Mouse (Mus musculus): ENCODE measurements around the gene Oat. TPM values are rescaled to one million over a fixed set of nuclear protein-coding genes. Genes with fewer than 3 reads are reported as not detected.

Gene Oat
- polyA plus RNA-seq, 1 experiment from 2014 or later = 145 TPM

DNA sequence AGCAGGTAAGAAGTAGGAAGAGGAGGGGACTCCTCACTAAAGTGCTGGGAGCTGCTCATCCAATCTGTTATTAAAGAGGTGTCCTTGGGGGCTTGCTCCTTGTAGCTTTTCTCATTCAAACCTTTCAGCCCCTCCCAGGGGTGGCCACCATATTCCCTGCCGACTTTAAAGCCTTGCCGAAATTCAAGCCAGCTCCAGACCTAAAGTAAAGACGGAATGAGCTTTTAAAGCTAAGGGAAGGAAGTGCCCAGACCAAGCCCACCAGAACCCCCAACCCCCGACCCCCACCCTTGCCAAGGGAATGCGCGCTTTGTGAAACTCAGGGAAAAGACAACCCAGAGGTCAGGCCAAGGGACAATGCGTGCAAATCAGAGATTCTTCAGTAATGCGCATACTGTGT lies 24.7 kb upstream of the Oat start:
- DNase-seq (ENCODE audit: low spot score) = no peak
- no peaks in the 10 kb centered on the region for H3K36me3 ChIP-seq
- H3K27ac ChIP-seq (replicated peaks) = no peak overlapping the region
- 0 out of 2 replicates have a peak overlapping the region, but pooled peaks have one; percentile 4 for H3K4me3 ChIP-seq
- no peaks in the 10 kb centered on the region for H3K9me3 ChIP-seq (replicated peaks)
- WGBS = 4% methylated on average over 8 of the region's 8 CpGs
- peaks cover 99% of the 10 kb centered on the region for H3K27me3 ChIP-seq (ENCODE audit: low read depth, poor library complexity, severe bottlenecking)
- peaks cover 62% of the 10 kb centered on the region for H3K4me1 ChIP-seq

DNA sequence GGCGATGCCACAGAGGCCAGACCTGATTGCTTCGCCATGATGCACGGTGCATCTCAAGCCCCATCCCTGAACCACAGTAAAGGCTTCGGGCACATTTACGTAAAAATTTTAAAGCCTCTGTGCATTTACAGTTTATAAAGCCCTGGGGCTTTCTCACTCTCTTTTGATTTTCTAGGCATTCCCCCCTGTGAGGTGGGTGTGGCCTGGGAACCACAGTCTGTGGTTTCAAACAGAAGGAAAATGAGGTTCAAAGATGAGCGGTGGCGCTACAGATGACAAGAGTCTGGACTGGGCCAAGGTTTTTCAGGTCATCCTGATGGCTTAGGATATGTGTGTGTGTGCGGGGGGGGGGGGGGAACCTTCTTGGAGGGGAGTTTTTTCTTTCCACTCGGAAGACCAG lies 23.8 kb upstream of the Oat start:
- H3K4me3 ChIP-seq = peak overlapping the region; percentile 61
- H3K27me3 ChIP-seq (ENCODE audit: low read depth, poor library complexity, severe bottlenecking) = peaks cover 99% of the 10 kb centered on the region
- no peaks in the 10 kb centered on the region for H3K9me3 ChIP-seq (replicated peaks)
- H3K27ac ChIP-seq (replicated peaks) = no peak overlapping the region
- under 1% methylated on average over 9 of the region's 9 CpGs for WGBS
- DNase-seq (ENCODE audit: low spot score) = no peak
- peaks cover 62% of the 10 kb centered on the region for H3K4me1 ChIP-seq
- no peaks in the 10 kb centered on the region for H3K36me3 ChIP-seq

DNA sequence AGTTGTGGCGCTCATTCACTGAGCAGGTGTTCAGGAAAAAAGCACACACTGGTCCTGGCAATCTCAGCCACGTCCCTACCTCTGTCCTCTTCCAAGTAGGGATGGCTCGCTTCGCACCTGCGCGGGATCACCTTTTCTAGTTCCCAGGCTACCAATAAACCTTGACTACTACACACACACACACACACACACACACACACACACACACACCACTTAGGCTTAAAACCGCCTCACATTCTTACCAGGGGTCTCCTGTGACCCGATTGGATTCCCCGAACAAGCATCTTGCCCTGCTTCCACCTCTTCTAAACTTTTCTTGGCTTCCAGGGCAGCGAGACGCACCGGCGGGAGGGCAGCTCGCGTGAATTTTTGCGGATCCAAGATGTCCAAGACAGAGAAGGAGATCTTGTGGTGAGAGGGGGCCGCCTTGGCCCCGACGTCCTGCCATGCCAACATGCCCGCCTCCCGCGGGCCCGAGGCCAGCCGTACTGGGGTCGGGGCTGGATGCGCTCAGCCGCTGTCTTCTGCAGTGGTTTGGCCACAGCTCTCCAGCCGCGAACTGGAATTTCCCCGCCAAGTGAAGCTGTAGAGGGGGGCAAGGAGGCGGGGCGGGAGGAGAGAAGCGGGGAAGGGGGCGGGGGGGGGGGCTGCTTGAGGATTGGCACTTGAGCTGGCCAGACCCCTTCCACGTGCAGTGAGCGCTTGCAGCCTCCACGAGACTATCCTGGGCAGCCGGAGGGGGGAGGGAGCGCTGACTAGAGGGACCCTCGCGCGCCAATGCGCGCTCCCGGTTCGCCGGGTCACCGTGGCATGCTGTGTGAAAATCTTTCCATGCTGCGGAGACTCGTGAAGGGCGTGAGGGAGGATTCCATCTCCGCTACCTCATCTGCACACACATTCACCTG lies 23.1 kb upstream of the Oat start, which contains the start of gene Nkx1-2:
Gene Nkx1-2, minus strand, starts transcription at position 567 of the 905 bp plus-strand sequence.
- Histone ChIP-seq H3K27me3 (ENCODE audit: low read depth, poor library complexity, severe bottlenecking) (peaks cover 99% of the 10 kb centered on the region), H3K27ac (replicated peaks) (no peak within 1 kb of the TSS; the same call in 1 of the 2 replicates), H3K4me1 (peaks cover 62% of the 10 kb centered on the region), H3K4me3 (peak within 1 kb of the TSS; percentile 61), H3K9me3 (replicated peaks) (no peaks in the 10 kb centered on the region), H3K36me3 (no peaks in the 10 kb centered on the region)
- WGBS = under 1% methylated on average over 46 of the region's 52 CpGs
- DNase-seq (ENCODE audit: low spot score) = peak; percentile 59

DNA sequence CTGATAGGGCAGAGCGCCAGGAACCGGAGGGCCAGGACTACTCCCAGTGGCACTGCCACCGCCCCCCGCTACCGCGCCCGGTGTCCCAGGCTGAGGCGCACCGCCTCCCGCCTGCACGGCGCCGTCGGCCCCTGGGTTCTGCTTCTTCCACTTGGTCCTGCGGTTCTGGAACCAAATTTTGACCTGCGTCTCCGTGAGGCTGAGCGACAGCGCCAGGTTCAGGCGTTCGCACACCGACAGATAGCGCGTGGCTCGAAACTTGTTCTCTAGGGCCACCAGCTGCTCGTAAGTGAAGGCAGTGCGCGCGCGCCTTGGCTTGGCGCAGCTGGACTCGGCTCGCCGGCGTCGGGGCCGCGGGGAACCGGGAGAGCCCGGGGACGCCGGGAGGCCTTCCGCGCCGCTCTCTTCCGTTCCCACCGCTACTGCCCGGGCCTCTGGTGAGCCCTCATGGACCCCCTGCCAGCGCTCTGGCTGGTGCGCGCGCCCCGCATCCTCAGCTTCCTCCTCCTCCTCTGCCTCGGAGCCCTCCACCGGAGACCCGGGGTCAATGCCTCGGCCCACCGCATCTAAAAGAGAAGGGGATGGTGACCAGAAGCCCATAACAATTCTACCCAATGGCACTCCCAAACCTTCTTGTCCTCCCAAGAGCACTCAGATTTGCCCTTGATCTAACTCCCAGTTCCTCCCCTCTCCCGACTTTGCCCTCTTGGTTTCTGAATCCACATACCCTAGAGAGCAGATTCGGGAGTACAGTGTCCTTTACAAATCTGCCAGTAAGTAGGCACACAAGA lies 21.2 kb upstream of the Oat start:
- Histone ChIP-seq H3K27ac (replicated peaks) (no peak overlapping the region), H3K4me1 (peaks cover 58% of the 10 kb centered on the region)
- under 1% methylated on average over 60 of the region's 60 CpGs for WGBS

DNA sequence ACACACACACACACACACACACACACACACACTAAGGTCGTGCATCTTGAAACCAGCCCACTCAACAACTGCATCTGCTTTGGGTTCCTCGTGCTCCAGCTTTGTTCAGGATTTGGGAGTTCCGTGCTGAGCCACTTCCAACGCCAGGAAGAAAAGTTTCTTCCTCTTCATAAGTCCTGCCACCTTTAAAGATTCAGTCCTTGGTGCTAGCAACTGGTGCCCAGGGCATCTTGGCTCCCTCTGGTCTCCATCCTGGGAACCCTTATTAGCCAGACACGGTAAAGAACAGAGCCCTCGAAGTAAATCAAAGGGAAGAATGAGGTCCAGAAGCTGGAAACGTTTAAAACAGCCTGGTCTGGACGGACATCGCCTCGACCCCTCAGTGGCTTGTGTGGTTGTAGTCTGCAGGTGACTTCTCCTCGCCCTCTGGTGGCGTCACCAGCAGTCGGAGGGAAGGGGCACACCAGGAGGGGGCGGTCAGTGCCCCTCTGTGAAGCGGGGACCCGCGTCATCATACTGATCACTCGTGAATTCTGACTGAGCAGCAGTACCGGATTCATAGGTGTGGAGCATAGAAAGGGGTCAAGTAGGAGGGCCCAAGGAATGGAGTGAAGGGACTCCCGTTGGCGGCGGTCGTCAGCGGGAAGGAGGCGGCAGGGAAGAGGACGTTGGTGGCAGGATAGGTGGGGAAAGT lies 20.5 kb upstream of the Oat start:
- Histone ChIP-seq H3K27me3 (ENCODE audit: low read depth, poor library complexity, severe bottlenecking) (peaks cover 94% of the 10 kb centered on the region), H3K4me1 (peaks cover 51% of the 10 kb centered on the region), H3K27ac (replicated peaks) (no peak overlapping the region), H3K4me3 (peak overlapping the region; percentile 61), H3K36me3 (no peaks in the 10 kb centered on the region), H3K9me3 (replicated peaks) (no peaks in the 10 kb centered on the region)
- peak; percentile 33 for DNase-seq (ENCODE audit: low spot score)
- WGBS = 5% methylated on average over 26 of the region's 26 CpGs

More for the DNA sequence above, 21.2 kb upstream of the Oat start:
- peaks cover 97% of the 10 kb centered on the region for H3K27me3 ChIP-seq (ENCODE audit: low read depth, poor library complexity, severe bottlenecking)
- peak; percentile 59 for DNase-seq (ENCODE audit: low spot score)
- no peaks in the 10 kb centered on the region for H3K9me3 ChIP-seq (replicated peaks)
- peak overlapping the region; percentile 61 for H3K4me3 ChIP-seq
- no peaks in the 10 kb centered on the region for H3K36me3 ChIP-seq

DNA sequence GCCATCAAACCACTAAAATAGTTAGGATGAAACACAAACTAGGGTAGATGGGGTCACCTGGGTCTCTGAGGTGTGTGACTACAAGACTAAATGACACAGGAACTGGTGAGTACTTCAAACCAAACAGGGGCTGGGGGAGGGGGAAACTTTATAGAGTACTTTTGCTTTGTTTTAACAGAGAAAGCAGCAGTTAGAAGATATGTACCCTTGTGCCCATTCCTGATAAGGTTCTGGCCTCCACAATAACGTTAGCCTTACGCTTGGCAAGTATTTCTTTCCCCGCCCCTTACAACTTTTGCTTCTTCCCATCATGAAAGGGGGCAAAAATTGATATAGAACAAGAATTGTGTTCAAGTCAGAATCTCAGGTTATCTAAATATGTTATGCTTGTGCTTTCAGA lies 19.6 kb upstream of the Oat start:
- Histone ChIP-seq H3K27me3 (ENCODE audit: low read depth, poor library complexity, severe bottlenecking) (peaks cover 87% of the 10 kb centered on the region), H3K36me3 (no peaks in the 10 kb centered on the region), H3K9me3 (replicated peaks) (no peaks in the 10 kb centered on the region), H3K4me3 (no peak overlapping the region), H3K27ac (replicated peaks) (no peak overlapping the region), H3K4me1 (peaks cover 42% of the 10 kb centered on the region)
- no peak for DNase-seq (ENCODE audit: low spot score)
- 80% methylated on average over 3 of the region's 3 CpGs for WGBS

DNA sequence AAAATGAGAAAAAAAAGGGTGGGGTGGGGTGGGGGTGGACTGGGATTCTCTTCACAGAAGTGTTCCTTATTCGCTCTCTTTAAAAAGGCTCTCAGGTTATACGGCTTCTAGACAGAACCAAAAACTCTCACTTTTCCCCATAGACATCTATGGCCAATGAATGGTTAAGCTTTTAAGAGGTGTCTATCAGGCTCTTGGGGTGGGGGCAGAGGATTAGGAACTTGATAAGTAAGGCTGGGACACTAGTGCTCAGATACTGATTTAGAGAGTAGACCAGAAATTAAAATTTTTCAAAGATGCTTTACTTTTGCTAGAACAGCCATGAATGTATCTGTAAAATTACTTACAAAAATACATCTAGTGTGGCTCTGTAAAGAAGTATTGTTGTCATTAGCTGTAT lies 18.1 kb upstream of the Oat start:
- no peak for DNase-seq (ENCODE audit: low spot score)
- Histone ChIP-seq H3K4me3 (no peak overlapping the region), H3K4me1 (peaks cover 27% of the 10 kb centered on the region), H3K36me3 (no peaks in the 10 kb centered on the region), H3K9me3 (replicated peaks) (no peaks in the 10 kb centered on the region), H3K27me3 (ENCODE audit: low read depth, poor library complexity, severe bottlenecking) (peaks cover 72% of the 10 kb centered on the region), H3K27ac (replicated peaks) (no peak overlapping the region)
- WGBS = 90% methylated on average over 2 of the region's 2 CpGs

DNA sequence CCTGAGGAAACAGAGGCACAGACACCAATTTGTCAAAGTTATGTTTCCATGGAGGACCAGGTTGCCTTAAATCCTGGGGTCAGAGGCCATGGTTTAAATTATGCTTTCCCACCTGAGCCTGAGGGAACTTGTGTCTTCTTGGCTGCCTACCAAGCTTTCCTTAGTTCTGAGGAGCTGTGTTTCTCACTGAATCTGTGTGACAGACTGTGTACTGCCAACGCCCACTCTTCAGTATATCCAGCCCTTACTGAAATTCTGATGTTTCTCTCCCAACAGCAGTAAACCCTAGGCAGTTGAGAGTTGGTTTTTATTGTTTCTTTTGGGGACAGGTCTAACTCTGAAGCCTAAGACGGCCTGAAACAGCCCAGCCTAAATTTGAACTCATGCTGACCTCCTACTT lies 17.6 kb upstream of the Oat start:
- no peak for DNase-seq (ENCODE audit: low spot score)
- no peak overlapping the region for H3K27ac ChIP-seq (replicated peaks)
- WGBS = 71% methylated on average over 2 of the region's 2 CpGs
- H3K4me3 ChIP-seq = no peak overlapping the region
- H3K27me3 ChIP-seq (ENCODE audit: low read depth, poor library complexity, severe bottlenecking) = peaks cover 66% of the 10 kb centered on the region
- no peaks in the 10 kb centered on the region for H3K36me3 ChIP-seq
- H3K9me3 ChIP-seq (replicated peaks) = no peaks in the 10 kb centered on the region
- H3K4me1 ChIP-seq = peaks cover 22% of the 10 kb centered on the region

DNA sequence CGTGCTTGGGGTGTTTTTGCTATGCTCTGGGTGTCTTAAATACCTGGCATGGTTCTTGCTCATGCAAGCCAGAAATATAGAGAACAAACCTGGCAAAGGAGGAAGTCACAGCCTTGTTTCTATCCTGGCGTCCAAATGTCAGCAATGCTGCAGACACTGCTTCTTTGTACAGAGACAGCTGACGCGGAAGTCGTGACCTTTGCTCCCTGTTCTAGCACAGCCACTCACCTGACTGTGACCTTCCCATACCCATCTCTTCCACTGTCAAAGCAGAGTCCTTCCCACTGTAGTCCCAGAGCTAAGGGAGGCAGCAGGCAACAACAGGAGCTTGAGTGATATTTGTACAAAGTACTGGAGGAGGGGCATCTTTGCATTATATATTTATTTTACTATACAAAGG lies 13.4 kb upstream of the Oat start:
- Histone ChIP-seq H3K4me3 (no peak overlapping the region), H3K4me1 (no peaks in the 10 kb centered on the region), H3K9me3 (replicated peaks) (no peaks in the 10 kb centered on the region), H3K27ac (replicated peaks) (no peak overlapping the region), H3K36me3 (no peaks in the 10 kb centered on the region), H3K27me3 (ENCODE audit: low read depth, poor library complexity, severe bottlenecking) (peaks cover 25% of the 10 kb centered on the region)
- DNase-seq (ENCODE audit: low spot score) = no peak
- WGBS = 66% methylated on average over 5 of the region's 5 CpGs

DNA sequence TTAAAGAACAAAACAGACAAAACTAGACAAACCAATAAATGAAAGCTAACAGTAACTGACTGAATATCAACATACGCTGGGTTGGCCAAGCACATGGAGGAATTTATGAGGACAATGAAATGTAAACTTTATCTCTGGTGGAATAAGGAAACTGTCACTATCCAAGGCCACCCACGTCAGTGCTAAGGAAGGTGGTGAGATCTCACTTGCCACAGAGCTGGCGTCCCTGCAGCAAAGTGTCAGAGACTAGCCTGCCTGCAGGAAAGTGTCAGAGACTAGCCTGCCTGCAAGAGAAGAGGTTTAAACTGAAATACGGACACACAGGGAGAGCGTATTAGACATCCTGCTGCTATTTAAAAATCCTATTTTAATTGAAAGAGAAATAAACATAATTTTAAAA lies 11.0 kb upstream of the Oat start:
- 74% methylated on average over 5 of the region's 5 CpGs for WGBS
- no peaks in the 10 kb centered on the region for H3K4me1 ChIP-seq
- peaks cover 5% of the 10 kb centered on the region; the same call in 1 of the 2 replicates for H3K27me3 ChIP-seq (ENCODE audit: low read depth, poor library complexity, severe bottlenecking)
- no peaks in the 10 kb centered on the region for H3K36me3 ChIP-seq
- no peak overlapping the region for H3K27ac ChIP-seq (replicated peaks)
- H3K9me3 ChIP-seq (replicated peaks) = no peaks in the 10 kb centered on the region
- H3K4me3 ChIP-seq = no peak overlapping the region
- DNase-seq (ENCODE audit: low spot score) = no peak

DNA sequence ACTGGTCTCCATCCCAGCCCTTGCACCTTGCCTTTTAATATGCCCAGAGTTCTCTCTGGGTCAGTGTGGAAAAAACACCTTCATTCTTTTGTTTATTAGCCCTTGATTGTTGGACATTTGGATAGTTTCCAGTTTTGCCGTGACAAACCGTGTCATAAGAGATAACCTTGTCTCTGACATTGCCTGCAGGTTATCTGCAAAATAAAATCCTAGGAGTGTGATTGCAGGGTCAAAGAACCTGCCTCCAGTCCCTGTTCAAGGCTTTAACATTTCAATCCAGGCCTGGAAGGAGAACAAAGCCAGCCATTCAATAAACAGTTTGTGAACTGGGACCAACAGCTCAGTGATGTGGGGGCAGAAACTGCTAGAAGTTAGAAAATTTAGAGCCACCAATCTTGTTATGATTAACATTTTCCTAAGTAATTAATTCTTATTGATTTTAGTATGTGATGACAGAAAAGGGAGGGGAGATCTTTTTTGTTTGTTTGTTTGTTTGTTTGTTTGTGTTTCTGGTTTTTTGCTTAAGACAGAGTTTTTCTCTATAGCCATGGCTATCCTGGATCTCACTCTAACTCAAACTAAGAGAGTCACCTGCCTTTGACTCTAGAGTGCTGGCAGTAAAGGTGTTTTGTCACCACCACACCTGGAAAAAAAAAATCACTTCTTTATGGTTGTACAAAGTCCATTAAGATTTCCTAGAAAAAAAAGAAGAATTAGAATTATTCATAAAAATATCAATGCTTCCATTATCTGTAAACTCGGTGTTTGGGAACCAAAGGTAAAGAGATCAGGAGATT lies 9.7 kb upstream of the Oat start:
- DNase-seq (ENCODE audit: low spot score) = no peak
- H3K27ac ChIP-seq (replicated peaks) = no peak overlapping the region
- H3K4me1 ChIP-seq = no peaks in the 10 kb centered on the region
- no peak overlapping the region for H3K4me3 ChIP-seq
- peaks cover 4% of the 10 kb centered on the region; the same call in 1 of the 2 replicates for H3K27me3 ChIP-seq (ENCODE audit: low read depth, poor library complexity, severe bottlenecking)
- WGBS = 90% methylated on average over 3 of the region's 3 CpGs
- H3K36me3 ChIP-seq = no peaks in the 10 kb centered on the region
- no peaks in the 10 kb centered on the region for H3K9me3 ChIP-seq (replicated peaks)

DNA sequence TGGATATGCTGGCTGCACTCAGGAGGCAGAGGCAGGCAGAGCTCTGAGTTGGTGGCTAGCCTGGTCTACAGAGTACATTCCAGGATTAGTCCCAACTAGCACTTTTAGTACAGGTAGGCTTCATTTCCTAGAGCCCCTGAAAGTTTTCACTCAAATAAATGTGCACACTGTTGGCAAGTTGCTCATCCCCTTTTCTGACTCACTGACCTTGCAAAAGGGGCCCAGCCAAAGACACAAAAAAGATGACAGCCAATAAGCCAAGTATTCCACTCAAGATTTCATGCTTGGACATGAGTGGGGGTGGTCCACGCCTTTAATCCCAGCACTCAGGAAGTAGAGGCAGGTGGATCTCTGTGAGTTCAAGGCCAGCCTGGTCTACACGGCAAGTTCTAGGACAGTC lies 5.2 kb upstream of the Oat start:
- Histone ChIP-seq H3K27me3 (ENCODE audit: low read depth, poor library complexity, severe bottlenecking) (peaks cover 43% of the 10 kb centered on the region), H3K27ac (replicated peaks) (no peak overlapping the region), H3K4me3 (no peak overlapping the region), H3K4me1 (peaks cover 4% of the 10 kb centered on the region; the same call in 1 of the 2 replicates), H3K9me3 (replicated peaks) (no peaks in the 10 kb centered on the region), H3K36me3 (no peaks in the 10 kb centered on the region)
- 85% methylated on average over 2 of the region's 2 CpGs for WGBS
- no peak for DNase-seq (ENCODE audit: low spot score)

All from midbrain, embryonic 10.5 days (tissue).